Mouse (Mus musculus) brain, embryonic 18.5 days (tissue): Measurements from ENCODE around the gene Chrng.

Source experiments
- DNase-seq: peaks from one replicate; pipeline ENCODE4 v3.0.0-alpha.2; 2012; ENCODE audit warnings: low read depth, low spot score

Gene Chrng

DNA sequence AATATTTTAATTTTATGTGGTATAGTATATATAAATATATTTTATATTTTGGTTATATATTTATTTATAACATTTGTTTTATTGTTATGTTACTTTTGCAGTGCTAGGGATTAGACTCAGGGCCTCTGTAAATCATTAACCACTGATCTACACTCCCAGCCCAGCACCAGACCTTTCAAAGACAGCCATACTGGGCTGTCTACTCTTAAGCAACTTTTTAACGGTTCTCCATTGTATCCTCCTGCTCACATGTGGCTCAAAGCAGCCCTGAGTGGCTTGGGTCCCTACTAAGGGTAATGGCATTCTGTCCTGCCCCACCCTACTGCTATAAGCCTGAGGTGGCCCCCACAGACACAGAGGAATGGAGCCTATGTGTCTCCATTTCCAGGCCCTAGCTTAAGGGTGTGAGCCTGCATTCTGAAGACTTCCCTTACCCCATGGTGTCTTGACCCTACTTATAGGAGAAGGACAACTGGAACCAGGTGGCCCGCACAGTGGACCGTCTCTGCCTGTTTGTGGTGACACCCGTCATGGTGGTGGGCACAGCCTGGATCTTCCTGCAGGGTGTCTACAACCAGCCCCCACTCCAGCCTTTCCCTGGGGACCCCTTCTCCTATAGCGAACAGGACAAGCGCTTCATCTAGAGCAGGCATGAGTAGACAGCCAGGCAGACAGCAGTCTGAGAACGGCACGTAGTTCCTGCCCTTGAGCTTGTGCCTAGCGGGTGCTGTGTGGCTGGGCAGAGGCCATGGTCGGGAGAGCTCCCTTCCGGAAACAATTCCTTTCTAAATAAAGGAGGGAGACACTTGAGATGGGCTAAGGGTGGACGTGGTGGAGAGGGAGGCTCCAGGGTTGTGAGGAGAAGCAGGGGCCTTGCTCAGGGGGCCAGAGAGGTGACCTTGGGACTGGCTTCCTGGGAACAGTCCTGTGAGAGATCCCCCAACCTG lies 6.1 kb upstream of the Chrng start:
- no peak for DNase-seq

DNA sequence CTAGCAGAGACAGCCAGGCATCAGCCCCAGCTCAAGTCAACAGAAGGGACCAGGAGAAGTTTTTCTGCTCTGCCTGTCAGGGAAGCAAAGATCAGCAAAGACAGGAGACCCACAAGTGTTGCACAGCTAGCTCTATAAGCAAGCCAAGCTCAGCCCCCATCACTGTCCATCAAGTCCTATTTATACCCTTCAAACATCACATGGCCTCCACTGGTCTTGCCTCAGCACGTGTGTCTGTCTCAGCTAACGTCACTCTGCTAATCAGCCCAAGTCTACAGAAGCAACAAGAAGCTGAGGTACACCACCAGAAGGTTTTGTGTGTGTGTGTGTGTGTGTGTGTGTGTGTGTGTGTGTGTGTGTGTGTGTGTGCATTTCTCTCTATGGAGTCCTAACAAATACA lies 3.6 kb upstream of the Chrng start:
- no peak for DNase-seq

DNA sequence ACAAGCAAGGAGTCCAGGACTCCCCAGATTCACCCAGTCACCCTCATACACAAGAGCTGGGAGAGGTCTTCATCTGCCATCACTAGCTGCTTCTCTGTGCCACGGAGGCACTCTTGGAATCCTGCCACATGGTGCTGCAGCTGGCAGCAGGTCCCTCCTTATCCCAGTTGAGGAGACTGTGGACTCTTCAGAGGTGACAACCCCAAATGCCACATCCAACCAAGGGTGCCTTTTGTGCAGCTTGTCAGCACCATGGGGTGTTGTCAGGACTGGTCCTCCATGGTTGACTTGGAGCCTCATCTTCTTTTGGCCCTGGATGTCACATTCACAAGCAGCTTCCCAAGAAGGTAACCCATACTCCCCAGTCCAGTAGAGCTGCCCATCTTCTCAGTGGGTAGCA lies 2.6 kb upstream of the Chrng start:
- DNase-seq = no peak

DNA sequence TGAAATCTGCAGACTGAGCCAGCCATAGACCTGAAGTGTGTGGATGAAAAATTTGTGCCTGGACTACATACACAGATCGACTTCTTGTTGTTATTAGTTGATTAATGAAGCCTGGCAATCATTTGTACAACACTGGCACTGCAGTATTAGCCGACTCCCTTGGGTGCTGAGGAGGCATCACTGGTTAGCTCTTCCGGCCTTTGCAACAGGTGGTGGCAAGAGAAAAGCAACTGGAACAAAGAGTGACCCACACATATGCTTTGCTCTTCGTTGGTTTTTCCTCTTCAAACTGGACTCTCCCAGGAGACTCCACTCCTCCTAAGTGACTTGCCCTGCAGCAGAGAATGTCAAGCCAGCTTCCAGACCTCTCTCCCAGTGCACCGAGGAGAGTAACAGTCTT lies 678 bp upstream of the Chrng start:
- no peak for DNase-seq

DNA sequence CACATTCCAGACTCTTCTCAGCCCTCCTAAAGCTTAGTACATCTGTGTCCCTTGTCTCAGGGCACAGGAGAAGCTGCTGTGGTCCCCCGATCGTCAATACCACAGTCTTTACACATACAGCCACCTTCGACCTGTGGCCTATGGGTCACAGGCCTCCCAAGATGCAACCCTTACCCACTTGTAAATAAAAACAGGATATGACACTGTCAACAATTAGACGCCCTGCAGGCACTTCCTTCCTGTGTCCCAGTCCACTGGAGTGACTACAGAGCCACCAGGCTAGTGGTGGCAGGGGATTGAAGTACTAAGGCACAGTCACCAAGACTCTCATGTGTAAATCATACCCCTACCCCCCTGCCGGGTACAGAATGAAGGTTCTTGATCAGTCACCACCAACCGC lies 581 bp downstream of the Chrng start:
- no peak for DNase-seq

DNA sequence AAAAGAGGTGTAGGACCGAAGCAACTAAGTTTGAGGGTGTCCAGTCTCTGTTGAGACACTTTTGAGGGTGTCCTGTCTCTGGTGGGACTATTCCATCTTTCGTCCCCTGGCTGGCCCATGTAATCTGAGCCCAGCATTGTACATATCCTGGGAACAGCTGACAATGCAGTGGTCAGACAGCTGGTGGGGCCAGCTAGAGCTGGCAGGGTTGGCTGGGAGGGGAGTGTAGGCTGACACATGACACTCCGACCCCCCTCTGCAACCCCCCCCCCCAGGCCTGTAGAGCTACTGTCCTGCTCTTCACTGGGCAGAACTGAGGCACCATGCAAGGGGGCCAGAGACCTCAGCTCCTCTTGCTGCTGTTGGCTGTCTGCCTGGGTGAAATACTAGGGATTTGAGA lies 1.0 kb downstream of the Chrng start:
- DNase-seq = no peak

DNA sequence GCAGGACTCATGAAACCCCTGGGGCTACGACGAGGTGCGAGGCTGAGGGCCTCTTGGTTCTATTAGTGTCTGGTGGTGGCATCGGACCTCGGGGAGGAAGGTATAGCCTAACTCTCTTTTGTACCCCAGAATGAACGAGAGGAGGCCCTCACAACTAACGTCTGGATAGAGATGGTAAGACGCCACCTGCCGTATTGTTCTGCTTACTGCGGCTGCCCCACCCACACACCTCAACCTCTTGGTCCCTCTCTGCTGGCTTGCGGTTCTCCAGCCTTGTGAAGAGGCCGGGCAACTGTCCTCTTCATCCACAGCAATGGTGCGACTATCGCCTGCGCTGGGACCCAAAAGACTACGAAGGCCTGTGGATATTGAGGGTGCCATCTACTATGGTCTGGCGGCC lies 1.9 kb downstream of the Chrng start:
- no peak for DNase-seq

DNA sequence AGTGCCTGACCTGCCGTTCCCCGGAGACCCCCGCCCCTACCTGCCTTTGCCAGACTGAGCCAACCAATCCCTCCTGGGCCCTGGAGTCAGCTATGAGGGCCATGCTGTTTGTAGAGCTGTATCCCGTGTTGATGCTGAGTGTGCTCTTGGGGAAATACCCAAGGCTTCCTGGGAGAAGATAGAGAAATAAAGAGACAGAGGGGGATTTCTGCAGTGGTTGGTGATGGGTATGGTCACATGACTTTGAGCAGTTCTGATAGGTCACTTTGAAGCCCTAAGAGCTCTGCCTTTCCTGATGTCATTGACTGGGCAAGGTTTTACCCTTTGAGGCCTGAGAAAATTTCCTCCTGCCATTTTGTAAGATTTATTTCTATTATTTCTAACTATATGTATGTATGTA lies 7.0 kb downstream of the Chrng start:
- no peak for DNase-seq

DNA sequence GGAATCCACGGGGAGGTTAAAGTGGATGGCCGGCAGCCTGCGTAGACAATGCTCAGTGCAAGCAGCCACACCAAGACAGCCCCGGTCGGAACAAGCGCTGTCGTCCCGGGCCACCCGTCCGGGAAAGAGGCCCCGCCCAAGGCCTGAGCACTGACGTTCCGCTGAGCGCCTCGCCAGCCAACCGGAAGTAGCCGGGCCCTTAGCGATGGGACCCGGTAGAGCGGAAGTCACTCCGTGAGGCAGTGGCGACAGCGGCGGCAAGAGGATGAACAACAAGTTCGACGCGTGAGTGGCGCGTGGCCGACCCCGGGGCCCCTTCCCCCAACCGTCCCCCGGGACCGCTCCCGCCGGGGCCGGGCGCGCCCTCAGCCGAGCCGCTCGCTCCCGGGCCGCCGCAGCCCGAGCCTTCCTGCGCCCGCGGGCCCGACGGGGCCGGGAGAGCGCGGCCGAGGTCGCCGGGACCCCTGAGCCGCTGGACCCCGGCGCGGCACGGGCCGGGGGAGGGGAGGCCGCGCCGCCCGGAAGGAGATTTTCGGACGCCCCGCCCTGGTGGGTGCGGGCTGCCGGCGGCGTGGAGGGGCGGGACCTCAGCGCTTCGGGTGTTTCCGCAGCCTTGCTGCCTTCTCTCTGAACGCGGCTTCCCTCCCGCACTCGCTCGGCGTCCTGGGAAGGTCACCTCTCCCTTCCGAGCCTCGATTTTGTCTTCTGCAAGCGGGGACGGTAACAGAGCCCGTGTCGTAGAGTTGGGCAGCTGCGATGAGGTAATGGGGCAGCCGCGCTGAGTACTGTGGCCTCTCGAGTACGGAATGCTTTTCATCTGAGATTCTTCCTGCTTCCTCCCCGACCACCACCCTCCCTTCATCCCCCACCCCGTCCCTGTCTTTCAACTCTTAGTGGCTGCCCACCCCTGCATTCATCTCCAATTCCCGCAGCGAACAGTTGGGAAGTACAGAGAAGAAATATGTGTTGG lies 9.6 kb downstream of the Chrng start, which contains the start of gene Eif4e2:
TSS of gene Eif4e2 (plus strand) at position 180 of the 970 bp plus-strand sequence.
- peak; percentile 81 for DNase-seq

DNA sequence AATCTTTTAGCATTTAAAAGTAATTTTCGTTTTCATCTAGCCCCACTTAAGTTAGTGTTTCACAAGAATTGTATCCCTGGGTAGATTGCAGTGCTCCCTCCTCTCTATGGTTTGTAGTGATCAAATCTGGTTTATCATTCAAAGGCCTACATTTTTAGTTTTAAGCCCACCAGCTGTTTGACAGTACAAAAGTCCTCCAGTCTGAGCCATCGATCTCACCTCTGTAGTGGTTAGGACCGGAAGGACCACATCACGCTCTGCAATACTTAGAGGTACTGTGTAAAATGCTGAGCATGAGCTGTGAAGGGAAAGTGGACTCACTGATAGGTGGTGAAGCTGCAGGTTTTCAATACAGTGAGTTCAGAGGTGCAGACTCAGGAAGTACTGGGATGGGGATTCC lies 10.3 kb downstream of the Chrng start:
- DNase-seq = no peak

DNA sequence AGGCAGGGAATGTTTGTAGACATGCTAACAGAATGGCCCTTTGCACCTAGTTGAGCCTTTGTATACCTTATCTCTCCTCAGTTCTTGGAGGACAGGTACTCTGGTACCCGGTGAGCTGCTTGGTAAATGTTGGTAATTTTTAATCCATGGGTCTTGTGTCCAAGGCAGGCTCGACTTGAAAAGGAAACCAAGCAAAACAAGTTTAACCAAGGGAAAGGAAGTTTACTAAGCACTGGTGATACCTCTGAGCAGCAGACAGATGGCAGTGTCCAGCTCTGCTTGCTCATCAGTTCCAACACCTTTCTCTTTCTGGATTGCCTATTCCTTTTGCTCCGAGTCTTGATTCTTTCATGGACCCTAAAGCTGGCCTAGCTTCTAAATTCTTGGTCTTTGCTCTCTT lies 13.5 kb downstream of the Chrng start:
- no peak for DNase-seq

DNA sequence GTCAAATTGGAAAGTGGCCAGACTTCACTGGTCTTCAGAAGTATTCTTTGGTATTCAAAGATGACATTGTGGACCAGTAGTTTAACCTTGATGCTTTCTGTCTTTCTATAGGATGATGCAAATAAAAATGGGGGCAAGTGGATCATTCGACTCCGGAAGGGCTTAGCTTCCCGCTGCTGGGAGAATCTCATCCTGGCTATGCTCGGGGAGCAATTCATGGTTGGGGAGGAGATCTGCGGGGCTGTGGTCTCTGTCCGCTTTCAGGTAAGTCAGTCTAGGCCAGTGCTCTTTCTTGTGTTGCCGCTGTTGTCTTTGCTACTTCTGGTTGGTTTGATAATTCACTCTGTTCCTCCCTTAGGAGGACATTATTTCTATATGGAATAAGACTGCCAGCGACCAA lies 21.3 kb downstream of the Chrng start:
- no peak for DNase-seq

DNA sequence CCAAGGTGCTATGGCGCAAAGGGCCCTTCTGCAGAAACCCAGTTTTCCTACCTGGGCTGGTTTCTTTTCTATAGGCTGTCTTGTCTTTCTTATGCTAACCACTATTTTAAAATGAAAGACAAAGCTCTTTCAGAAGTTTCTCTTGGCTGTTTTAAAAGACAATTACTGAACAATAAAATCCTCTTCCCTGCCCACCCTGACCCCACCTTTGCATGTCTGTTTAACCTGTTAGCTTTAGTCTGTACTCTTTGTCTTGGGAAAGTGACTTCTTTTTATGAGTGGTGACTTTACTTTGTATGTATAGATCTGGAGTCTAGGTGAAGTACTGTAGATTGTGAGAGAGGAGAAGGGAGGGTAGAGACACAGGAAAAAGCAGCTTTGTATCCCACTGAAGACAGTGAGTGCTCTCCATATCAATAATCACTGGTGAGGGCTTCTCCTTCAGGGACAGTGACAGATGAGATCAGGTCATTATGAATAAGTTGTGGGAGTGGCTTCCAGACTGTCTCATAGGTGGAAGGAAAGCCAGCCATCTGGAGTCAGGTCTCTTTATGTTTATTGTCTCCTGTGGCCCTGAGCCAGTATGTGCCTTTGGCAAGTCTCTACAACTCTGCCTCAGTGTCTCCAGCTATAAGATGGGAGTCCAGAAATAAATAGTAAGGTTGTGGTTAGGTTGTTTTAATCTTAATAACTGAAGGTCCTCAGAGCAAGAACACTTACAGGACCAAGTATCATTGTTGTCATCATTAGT lies 22.1 kb downstream of the Chrng start:
- no peak for DNase-seq

DNA sequence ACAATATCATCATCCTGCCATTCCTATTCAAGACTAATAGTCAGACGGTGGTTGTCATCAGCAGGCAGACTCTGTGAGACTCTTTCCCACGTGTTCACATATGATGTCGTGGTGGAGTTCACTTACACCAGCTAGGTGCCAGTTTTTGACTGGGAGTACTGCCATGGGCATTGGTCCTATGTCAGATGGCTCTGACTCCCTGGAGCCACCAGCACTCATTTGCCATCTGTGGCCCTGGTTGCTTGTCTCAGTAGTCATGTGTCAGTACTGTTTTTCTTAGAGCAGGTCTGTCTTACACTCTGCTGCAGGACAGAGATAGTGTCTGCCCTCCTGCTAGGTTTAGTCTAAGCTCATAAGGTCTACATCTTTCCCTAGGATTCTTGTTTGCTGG lies 22.7 kb downstream of the Chrng start:
- no peak for DNase-seq

DNA sequence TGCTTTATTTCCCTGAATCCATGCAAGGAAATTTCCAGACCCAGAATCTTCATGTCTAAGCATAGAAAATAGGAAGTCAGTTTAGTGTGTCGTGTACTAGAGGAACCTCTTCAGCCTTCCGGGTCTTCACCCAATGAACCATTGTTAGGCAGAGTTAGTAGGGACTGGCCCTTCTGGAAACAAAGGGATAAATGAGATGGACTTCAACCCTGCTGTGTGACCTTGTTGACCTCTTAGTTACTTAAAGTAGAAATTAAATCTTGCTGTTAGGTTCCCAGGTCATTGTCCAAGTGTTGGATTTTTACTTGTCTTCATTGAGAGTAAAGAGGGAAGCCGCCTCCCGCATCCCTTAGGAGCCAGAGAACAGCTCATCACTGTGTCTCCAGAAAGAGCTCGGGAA lies 26.1 kb downstream of the Chrng start:
- DNase-seq = no peak

DNA sequence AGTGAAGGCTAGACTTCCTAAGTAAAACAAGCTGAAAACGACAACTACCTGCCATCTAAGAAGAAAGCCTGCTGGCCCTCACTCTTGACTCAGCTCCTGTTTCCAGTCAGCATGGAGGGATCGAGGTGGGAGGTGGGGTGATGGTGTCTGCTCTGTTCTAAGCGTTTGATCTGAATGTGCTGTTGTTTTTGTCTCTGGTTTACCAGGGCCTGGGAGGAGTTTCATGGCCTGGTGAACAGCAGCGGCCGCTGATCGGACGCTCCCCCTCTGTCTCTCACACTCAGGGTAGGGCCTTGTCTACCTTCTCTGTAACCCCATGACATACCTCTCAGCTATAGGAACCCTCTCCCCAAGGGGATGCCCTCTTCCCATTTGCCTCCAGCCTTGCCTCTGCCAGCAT lies 27.7 kb downstream of the Chrng start:
- no peak for DNase-seq

DNA sequence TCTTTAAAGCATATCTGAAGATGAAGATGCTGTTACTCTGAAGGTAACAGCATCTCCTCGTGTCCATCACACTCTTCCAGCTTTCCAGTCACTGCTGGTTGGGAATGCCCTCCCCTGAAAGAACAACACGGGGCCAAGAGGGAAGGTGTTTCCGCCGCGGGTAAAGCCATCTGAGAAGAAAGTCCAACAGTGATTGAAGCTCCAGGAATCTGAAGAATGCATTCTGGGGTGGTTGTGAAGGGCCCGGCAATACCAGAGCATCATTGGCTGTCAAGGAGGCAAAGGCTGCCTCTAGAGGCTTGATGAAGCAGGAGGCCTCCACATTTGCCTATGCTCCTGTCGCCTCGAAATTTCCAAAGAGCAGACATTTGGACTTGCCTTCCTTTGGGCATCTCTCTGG lies 34.6 kb downstream of the Chrng start:
- no peak for DNase-seq

DNA sequence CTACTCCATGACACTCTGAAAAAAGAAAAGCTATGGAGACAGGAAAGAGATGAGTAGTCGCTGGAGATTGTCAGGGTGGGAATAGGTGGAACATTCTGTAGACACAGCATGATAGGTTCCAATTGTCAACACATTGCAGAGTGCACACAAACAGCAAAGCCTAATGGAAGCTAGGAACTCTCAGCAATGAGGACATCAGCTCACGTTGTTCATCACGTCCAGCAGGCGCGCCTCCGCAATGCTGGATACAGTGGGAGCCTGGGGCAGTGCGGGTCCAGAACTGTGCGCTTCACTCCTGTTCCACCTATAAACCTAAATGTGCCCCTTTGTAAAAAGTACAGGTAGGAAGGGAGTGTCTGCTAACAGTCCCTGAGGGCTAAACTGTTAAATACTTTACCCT lies 38.6 kb downstream of the Chrng start:
- no peak for DNase-seq

DNA sequence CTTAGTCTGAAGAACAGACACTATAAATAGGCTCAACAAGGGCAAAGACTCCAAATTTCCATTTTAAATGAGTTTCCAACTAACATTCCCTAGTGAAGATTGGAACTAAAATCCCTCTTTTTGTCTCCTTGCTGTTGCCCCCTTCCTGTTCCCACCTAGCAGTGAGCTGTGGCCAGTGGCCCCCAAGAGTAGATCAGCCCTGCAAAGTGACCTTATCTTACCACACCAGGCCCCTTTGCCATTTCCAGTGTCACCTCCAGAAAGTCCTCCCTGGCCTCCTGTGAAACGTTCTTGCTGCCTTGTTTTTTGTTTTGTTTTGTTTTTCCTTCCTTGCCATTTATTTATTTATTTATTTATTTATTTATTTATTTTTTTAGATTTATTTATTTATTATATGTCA lies 41.0 kb downstream of the Chrng start:
- DNase-seq = no peak

DNA sequence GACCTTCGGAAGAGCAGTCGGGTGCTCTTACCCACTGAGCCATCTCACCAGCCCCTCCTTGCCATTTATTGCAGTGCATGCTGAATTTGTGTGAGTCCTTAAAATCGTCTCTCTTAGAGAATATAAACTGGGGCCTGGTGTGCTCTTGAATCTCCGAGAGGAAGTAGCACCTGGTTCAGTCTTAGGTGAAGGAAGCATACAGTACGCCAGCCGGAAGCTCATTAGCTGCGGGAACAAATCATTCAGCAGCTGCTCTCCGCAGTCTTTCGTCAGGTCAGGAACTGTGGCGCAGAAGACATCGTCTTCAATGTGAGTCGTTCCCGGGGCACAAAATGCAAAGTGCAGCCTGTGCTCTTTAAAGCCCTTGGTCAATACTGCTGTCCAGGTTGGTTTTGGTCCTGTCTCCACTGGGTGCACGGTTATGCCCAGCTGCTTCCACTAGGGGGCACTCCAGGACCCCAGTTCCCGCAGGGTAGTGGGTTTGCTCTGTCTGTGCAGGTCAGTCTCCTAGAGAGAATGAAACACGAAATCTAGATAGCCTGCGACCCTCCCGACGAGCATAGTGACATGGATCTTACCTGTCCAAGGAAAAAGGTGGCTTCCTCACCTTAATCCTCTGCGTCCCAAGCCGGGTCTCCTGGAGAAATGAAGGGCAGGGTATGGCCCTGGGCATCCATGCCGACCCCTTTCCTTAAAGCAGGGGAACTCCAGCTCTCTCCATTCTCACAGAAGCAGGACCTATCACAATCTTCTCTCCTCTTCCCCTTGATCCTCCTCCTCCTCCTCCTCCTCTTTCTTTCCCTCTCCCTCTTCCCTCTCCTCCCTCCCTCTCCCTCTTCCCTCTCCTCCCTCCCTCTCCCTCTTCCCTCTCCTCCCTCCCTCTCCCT lies 41.7 kb downstream of the Chrng start:
- peak; percentile 22 for DNase-seq
